Mouse (Mus musculus) heart, embryonic 14.5 days (tissue): ENCODE data around the gene Abhd16a. TPM values are rescaled to one million over a fixed set of nuclear protein-coding genes. Genes with fewer than 3 reads are reported as not detected.

Source experiments
- ATAC-seq: fragments of 200-750 bp; cut with Nextera tagmentation; 2 replicates; pipeline ENCODE4 v1.8.0; 2017; ENCODE audit warnings: low read depth, moderate TSS enrichment; ENCODE audit not compliant: insufficient number of reproducible peaks, insufficient read depth, low FRiP score
- H3K27ac ChIP-seq, 2 experiments: fragments of 200-500 bp in 1 of 2; fragments of 300-500 bp in 1 of 2; sonication (generic) in 1 of 2; replicated peaks in 1 of 2; 2 replicates each; pipeline ENCODE4 v1.5.1; 2012 to 2014; ENCODE audit warnings: low read depth in 2 of 2, low read length in 2 of 2, control low read depth in 1 of 2, mild to moderate bottlenecking in 1 of 2, mixed read lengths in 1 of 2; ENCODE audit not compliant: control insufficient read depth in 1 of 2, insufficient read depth in 1 of 2
- H3K27me3 ChIP-seq: fragments of 300-500 bp; sonication (generic); 2 replicates; pipeline ENCODE4 v1.6.1; 2014; ENCODE audit warnings: mild to moderate bottlenecking, low read length, control low read depth; ENCODE audit not compliant: control insufficient read depth, insufficient read depth
- H3K36me3 ChIP-seq: fragments of 300-500 bp; sonication (generic); 2 replicates; pipeline ENCODE4 v1.6.1; 2014; ENCODE audit warnings: mild to moderate bottlenecking, control low read depth, low read length, mixed read lengths; ENCODE audit not compliant: control insufficient read depth, insufficient read depth
- H3K4me1 ChIP-seq, 2 experiments: fragments of 200-500 bp in 1 of 2; fragments of 300-500 bp in 1 of 2; sonication (generic) in 1 of 2; 2 replicates each; pipeline ENCODE4 v1.6.1; 2012 to 2014; ENCODE audit warnings: low read length in 2 of 2, control low read depth in 1 of 2, mixed read lengths in 1 of 2; ENCODE audit not compliant: control insufficient read depth in 2 of 2, insufficient read depth in 2 of 2
- H3K4me2 ChIP-seq: fragments of 300-500 bp; sonication (generic); 2 replicates; pipeline ENCODE4 v1.6.1; 2014; ENCODE audit warnings: mild to moderate bottlenecking, low read length
- H3K4me3 ChIP-seq, 2 experiments: fragments of 200-500 bp in 1 of 2; fragments of 300-500 bp in 1 of 2; sonication (generic) in 1 of 2; 2 replicates each; pipeline ENCODE4 v1.5.1; 2012 to 2014; ENCODE audit warnings: low read length in 2 of 2, mild to moderate bottlenecking in 2 of 2, control low read depth in 1 of 2, low read depth in 1 of 2, moderate library complexity in 1 of 2; ENCODE audit not compliant: control insufficient read depth in 1 of 2, insufficient read depth in 1 of 2
- H3K9ac ChIP-seq: fragments of 300-500 bp; sonication (generic); 2 replicates; pipeline ENCODE4 v1.6.1; 2014; ENCODE audit warnings: mild to moderate bottlenecking, low read length
- H3K9me3 ChIP-seq: fragments of 300-500 bp; sonication (generic); 2 replicates; pipeline ENCODE4 v1.6.1; 2016; ENCODE audit warnings: low read length, control low read depth; ENCODE audit not compliant: control insufficient read depth
- WGBS: fragments of 180-500 bp; shearing (Covaris S2); extraction: QIAGEN DNeasy Blood & Tissue Kit; methylation state at CpG from one replicate; pipeline ENCODE4 v1.1.7; 2014; 5-methylcytosine and 5-hydroxymethylcytosine counted together
- polyA plus RNA-seq: library from polyadenylated mRNA; unstranded; fragments of >200 nt; fragmentation: Nextera tagmentation; extraction: Ambion mirVana; gene quantifications from 2 replicates; pipeline ENCODE4 v1.2.1, GENCODE M21; 2014

The Abhd16a gene
- polyA plus RNA-seq, 1 experiment from 2014 or later: 64.5 TPM

- Histone ChIP-seq H3K4me1 (peaks cover 9 to 13% of the 10 kb centered on the region in 2 experiments), H3K4me2 (peak within 1 kb of the TSS; percentile 76), H3K27ac (peak within 1 kb of the TSS; percentile 82 to 83), H3K27me3 (no peaks in the 10 kb centered on the region), H3K9ac (peak within 1 kb of the TSS; percentile 84), H3K4me3 (peak within 1 kb of the TSS; percentile 65 to 78), H3K9me3 (no peaks in the 10 kb centered on the region), H3K36me3 (peaks cover 39% of the 10 kb centered on the region)
- WGBS: 0% methylated on average over 36 of the region's 36 CpGs
- peak; percentile 54 for ATAC-seq
These were observed 37.1 kb downstream of the Abhd16a start, which contains the start of gene D17H6S53E for GRCm38 (mm10) chr17:35126206-35126611. TSS of gene D17H6S53E (plus strand) at chr17:35126373.

DNA sequence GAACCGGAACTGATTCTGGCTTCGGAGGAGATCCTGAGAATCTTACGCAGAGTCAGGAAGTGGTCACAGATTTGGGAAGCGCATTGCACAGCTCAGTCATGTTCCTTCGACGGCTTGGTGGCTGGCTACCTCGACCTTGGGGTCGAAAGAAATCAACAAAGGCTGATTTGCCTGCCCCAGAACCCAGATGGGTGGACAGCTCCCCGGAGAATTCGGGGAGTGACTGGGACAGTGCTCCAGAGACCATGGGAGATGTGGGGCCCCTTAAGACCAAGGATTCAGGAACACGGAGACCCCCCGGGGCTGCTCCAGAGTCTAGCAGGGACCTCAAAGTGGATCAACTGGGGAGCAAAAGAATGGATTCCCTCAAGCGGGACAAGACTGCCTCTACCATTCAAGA, 38.0 kb downstream of the Abhd16a start:
- Histone ChIP-seq H3K27me3 (no peaks in the 10 kb centered on the region), H3K4me3 (peak overlapping the region; percentile 65 to 78), H3K4me2 (peak overlapping the region; percentile 76), H3K9ac (peak overlapping the region; percentile 84), H3K9me3 (no peaks in the 10 kb centered on the region), H3K27ac (peak overlapping the region in 1 of 2 experiments; percentile 83; a peak in 2 of 4 replicates), H3K4me1 (peaks cover 9 to 13% of the 10 kb centered on the region in 2 experiments), H3K36me3 (peaks cover 39% of the 10 kb centered on the region)
- WGBS: 62% methylated on average over 13 of the region's 13 CpGs
- no peak for ATAC-seq

DNA sequence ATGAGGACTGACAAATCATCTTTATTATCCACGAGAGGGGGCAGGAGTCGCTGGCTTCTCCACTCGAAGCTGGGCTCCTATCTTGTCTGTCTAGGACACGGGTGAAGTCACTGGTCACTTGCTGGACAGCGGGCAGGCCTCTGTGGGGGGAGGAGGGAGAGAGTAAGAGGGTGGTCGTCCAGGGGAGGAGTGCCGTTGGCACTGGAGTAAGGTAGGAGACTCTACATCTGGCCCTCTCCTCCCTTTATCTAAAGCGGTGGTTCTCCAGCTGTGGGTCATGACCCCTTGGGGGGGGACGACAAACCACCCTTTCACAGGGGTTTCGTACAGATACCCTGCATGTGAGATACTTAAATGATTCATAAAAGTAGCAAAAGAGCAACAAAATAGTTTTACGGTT, 39.9 kb downstream of the Abhd16a start:
- peaks cover 7 to 9% of the 10 kb centered on the region in 2 experiments for H3K4me1 ChIP-seq
- no peaks in the 10 kb centered on the region for H3K9me3 ChIP-seq
- peaks cover 32% of the 10 kb centered on the region for H3K36me3 ChIP-seq
- ATAC-seq: no peak
- H3K27ac ChIP-seq: no peak overlapping the region
- H3K27me3 ChIP-seq: no peaks in the 10 kb centered on the region
- 66% methylated on average over 11 of the region's 11 CpGs for WGBS
- H3K4me2 ChIP-seq: no peak overlapping the region
- H3K9ac ChIP-seq: no peak overlapping the region
- H3K4me3 ChIP-seq: no peak overlapping the region

GRCm38 (mm10) chr17:35131038-35131437, 42.0 kb downstream of the Abhd16a start:
- WGBS: 82% methylated on average over 8 of the region's 8 CpGs
- peaks cover 0 to 7% of the 10 kb centered on the region in 2 experiments for H3K4me1 ChIP-seq

GRCm38 (mm10) chr17:35131500-35132173, 42.6 kb downstream of the Abhd16a start, which contains the start of gene Apom:
TSS of gene Apom (minus strand) at chr17:35132050.
- no peak for ATAC-seq

More at GRCm38 (mm10) chr17:35131038-35131437, 42.0 kb downstream of the Abhd16a start:
- Histone ChIP-seq H3K36me3 (peaks cover 20% of the 10 kb centered on the region), H3K4me2 (no peak overlapping the region), H3K9me3 (no peaks in the 10 kb centered on the region), H3K27me3 (no peaks in the 10 kb centered on the region), H3K4me3 (no peak overlapping the region), H3K27ac (no peak overlapping the region), H3K9ac (no peak overlapping the region)
- no peak for ATAC-seq

DNA sequence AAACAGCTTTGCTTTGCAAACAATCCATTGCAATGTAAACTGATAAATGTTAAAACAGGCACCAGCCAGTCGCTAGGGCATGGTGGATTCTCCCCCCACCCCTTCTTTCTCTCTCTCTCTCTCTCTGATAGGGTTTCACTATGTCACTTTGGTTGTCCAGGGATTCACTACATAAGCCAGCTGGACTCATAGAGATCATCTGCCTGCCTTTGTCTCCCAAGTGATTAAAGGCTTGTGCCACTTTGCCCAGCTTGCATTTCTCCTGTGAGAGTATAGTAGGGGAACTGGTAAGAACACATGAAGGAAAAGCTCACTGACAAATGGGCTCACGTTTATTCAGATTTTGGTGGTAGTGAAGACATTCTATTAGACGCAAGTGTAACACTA, 43.1 kb downstream of the Abhd16a start:
- 73% methylated on average over 3 of the region's 3 CpGs for WGBS
- H3K27ac ChIP-seq: no peak overlapping the region
- ATAC-seq: no peak

More at GRCm38 (mm10) chr17:35131500-35132173, 42.6 kb downstream of the Abhd16a start, which contains the start of gene Apom:
- WGBS: 82% methylated on average over 15 of the region's 15 CpGs
- H3K4me2 ChIP-seq: no peak within 1 kb of the TSS
- no peak within 1 kb of the TSS for H3K4me3 ChIP-seq
- H3K36me3 ChIP-seq: peaks cover 20% of the 10 kb centered on the region
- peaks cover 6 to 8% of the 10 kb centered on the region in 2 experiments for H3K4me1 ChIP-seq
- H3K27me3 ChIP-seq: no peaks in the 10 kb centered on the region
- no peaks in the 10 kb centered on the region for H3K9me3 ChIP-seq
- H3K9ac ChIP-seq: no peak within 1 kb of the TSS
- no peak within 1 kb of the TSS for H3K27ac ChIP-seq

GRCm38 (mm10) chr17:35133517-35133916, 44.5 kb downstream of the Abhd16a start:
- Histone ChIP-seq H3K4me2 (no peak overlapping the region), H3K4me1 (peaks cover 4 to 13% of the 10 kb centered on the region in 2 experiments; a peak in 3 of 4 replicates), H3K4me3 (no peak overlapping the region), H3K9ac (no peak overlapping the region), H3K9me3 (no peaks in the 10 kb centered on the region), H3K27ac (no peak overlapping the region), H3K27me3 (no peaks in the 10 kb centered on the region), H3K36me3 (peaks cover 29% of the 10 kb centered on the region)
- no peak for ATAC-seq
- WGBS: 94% methylated on average over 7 of the region's 7 CpGs

More for the DNA sequence above, 43.1 kb downstream of the Abhd16a start:
- peaks cover 6 to 11% of the 10 kb centered on the region in 2 experiments for H3K4me1 ChIP-seq
- no peak overlapping the region for H3K4me3 ChIP-seq
- no peaks in the 10 kb centered on the region for H3K27me3 ChIP-seq
- no peak overlapping the region for H3K9ac ChIP-seq
- H3K4me2 ChIP-seq: no peak overlapping the region
- H3K9me3 ChIP-seq: no peaks in the 10 kb centered on the region
- H3K36me3 ChIP-seq: peaks cover 20% of the 10 kb centered on the region
